Mouse (Mus musculus) heart, adult 2 months (tissue): ENCODE results near the gene Gm20708. TPM values are rescaled to one million over a fixed set of nuclear protein-coding genes. Genes with fewer than 3 reads are reported as not detected.

Source experiments
- DNase-seq, 2 experiments: peaks; one replicate each; pipeline ENCODE4 v3.0.0; 2021
- H3K27ac ChIP-seq: fragments of 200-600 bp; 2 replicates; pipeline ENCODE4 v1.8.1; 2022
- H3K27me3 ChIP-seq: fragments of 200-500 bp; 2 replicates; pipeline ENCODE4 v1.6.1; 2012; ENCODE audit warnings: mild to moderate bottlenecking, low read length, inconsistent platforms, mixed read lengths; ENCODE audit not compliant: control insufficient read depth, insufficient read depth
- H3K36me3 ChIP-seq: fragments of 200-500 bp; 2 replicates; pipeline ENCODE4 v1.6.1; 2012; ENCODE audit warnings: low read length, inconsistent platforms; ENCODE audit not compliant: control insufficient read depth, insufficient read depth
- H3K4me1 ChIP-seq: fragments of 200-500 bp; 2 replicates; pipeline ENCODE4 v1.6.1; 2011; ENCODE audit warnings: low read length; ENCODE audit not compliant: control insufficient read depth, insufficient read depth
- H3K4me3 ChIP-seq: fragments of 200-600 bp; 2 replicates; pipeline ENCODE4 v1.8.1; 2022
- H3K79me2 ChIP-seq: fragments of 200-500 bp; replicated peaks from 2 replicates; pipeline ENCODE4 v1.6.1; 2012; ENCODE audit warnings: mild to moderate bottlenecking, inconsistent platforms, low read length, moderate library complexity, mixed read lengths; ENCODE audit not compliant: control insufficient read depth, insufficient read depth
- H3K9ac ChIP-seq: fragments of 200-500 bp; 2 replicates; pipeline ENCODE4 v1.6.1; 2012; ENCODE audit warnings: low read depth, mild to moderate bottlenecking, control low read depth, inconsistent platforms, low read length, mixed read lengths
- CTCF ChIP-seq: fragments of 200-600 bp; IDR thresholded peaks from 2 replicates; pipeline ENCODE4 v1.8.1; 2022; ENCODE audit warnings: antibody characterized with exemption, mild to moderate bottlenecking, moderate library complexity
- EP300 ChIP-seq: fragments of 200-500 bp; IDR thresholded peaks from 2 replicates; pipeline ENCODE4 v1.6.1; 2011; ENCODE audit warnings: low read depth, low read length, control low read depth; ENCODE audit not compliant: insufficient read depth
- POLR2A ChIP-seq: fragments of 200-500 bp; IDR thresholded peaks from 2 replicates; pipeline ENCODE4 v1.6.1; 2011; ENCODE audit warnings: mild to moderate bottlenecking, low read depth, low read length, control low read depth; ENCODE audit not compliant: insufficient read depth
- WGBS: fragments of 180-500 bp; shearing (Covaris S2); methylation state at CpG from one replicate; pipeline ENCODE4 v1.1.7; 2018; 5-methylcytosine and 5-hydroxymethylcytosine counted together
- intact Hi-C: fragments of 180-260 bp; cut with DNase I; formaldehyde crosslinking; loops from one replicate; pipeline ENCODE4 v1.15.1; 2025
- polyA plus RNA-seq: library from polyadenylated mRNA; depleted of rRNA; stranded (reverse); fragments of >200 nt; gene quantifications from 2 replicates; pipeline ENCODE4 v1.2.3, GENCODE M21; 2012
- total RNA-seq, 2 experiments: library from RNA; stranded (reverse); gene quantifications; 2 replicates each; pipeline ENCODE4 v1.2.3; 2021

Gm20708 gene
- total and polyA plus RNA-seq, 3 experiments: 0.44 to 0.57 (median 0.48) TPM

DNA sequence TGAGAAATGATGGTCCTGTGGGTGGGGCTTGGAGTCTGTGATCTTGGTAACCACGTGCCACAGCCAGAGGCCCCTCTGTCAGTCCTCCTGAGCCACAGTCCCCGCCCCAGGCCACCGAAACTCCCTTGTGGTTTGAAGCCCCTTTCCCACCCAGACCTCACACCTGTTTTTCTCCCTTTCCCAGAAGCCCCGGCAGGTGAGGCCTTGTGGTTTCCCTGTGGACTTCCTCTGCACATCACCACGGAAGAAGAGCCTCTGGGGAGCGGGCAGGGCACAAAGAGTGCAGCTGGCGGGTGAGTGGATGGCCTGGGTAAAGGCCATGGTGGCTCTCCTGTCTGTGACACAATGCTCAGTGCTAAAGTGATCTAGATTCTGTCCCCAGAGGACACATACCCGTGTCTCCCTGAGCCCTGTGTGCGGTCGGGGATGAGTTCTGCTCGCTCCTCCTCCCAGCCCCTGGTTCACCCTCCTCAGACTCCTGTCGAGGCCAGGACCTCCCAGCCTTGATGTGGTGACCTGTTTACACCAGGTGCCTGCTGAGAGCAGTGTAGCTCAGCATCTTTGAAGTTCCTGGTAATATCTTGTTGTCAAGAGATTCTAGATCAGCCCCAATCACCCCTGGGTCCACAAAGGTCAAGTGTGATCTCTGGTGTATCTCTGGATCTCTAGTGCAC, 62.6 kb downstream of the Gm20708 start:
- Histone ChIP-seq H3K9ac (no peak overlapping the region), H3K4me1 (peaks cover 3% of the 10 kb centered on the region), H3K36me3 (no peaks in the 10 kb centered on the region), H3K4me3 (no peak overlapping the region), H3K27me3 (no peaks in the 10 kb centered on the region), H3K27ac (no peak overlapping the region), H3K79me2 (no peaks in the 10 kb centered on the region)
- 70% methylated on average over 12 of the region's 12 CpGs for WGBS
- TF ChIP-seq POLR2A (no peak), CTCF (no peak), EP300 (no peak)
- DNase-seq: peak in 1 of 2 experiments; percentile 47
- intact Hi-C loops: loop anchor here (2.0 to 5.0 kb wide), 3 partner anchors 41 to 350 kb away; partner anchors contain the start of gene Socs3

DNA sequence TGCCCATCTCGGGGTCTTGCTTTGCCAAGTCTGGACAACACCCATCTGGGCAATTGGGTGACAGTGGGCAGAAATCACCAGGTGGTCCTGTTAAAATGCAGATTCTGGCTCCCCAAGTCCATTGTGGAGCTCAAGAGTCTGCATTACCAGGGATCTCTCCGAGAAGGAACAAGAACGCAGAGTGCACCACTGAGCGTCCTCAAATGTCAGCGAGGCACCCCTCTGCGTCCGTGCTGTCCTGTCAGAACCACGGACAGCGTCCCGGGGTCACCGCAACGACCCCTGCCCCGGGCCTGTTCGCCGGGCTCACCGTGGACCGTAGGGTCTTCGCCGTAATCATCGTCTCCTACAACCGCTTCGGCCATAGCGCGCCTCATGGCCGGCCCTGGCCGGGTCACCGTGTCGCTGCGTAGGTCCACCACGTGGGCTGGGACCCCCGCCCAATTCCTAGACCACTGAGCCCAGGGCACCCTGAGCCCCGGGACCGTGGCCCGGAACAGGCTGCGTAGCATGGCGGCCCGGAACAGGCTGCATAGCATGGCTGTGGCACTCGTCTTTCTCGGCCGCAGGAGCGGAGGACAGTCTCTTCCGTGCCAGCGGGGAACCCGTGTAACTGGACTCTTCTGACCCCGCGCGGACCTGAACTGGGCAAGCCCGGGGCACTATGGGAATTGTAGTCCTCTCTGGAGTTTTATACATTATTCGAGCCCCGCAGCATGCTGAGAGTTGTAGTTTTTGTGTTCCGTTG, 63.6 kb downstream of the Gm20708 start, which contains the start of gene Tha1:
Gene Tha1, minus strand, starts transcription at position 621 of the 748 bp plus-strand sequence.
- TF ChIP-seq POLR2A (peak; percentile 75), CTCF (peak; percentile 5; the same call in 1 of the 2 replicates), EP300 (no peak)
- Histone ChIP-seq H3K4me3 (peak within 1 kb of the TSS; percentile 65), H3K27me3 (no peaks in the 10 kb centered on the region), H3K27ac (peak within 1 kb of the TSS; percentile 85), H3K36me3 (no peaks in the 10 kb centered on the region), H3K79me2 (no peaks in the 10 kb centered on the region), H3K9ac (peak within 1 kb of the TSS; percentile 88), H3K4me1 (peaks cover 5% of the 10 kb centered on the region)
- 3% methylated on average over 51 of the region's 51 CpGs for WGBS
- intact Hi-C loops: loop anchor here (5.0 kb wide), 2 partner anchors 99 to 349 kb away; partner anchors contain the start of gene Socs3
- peak; percentile 81 to 85 for DNase-seq

DNA sequence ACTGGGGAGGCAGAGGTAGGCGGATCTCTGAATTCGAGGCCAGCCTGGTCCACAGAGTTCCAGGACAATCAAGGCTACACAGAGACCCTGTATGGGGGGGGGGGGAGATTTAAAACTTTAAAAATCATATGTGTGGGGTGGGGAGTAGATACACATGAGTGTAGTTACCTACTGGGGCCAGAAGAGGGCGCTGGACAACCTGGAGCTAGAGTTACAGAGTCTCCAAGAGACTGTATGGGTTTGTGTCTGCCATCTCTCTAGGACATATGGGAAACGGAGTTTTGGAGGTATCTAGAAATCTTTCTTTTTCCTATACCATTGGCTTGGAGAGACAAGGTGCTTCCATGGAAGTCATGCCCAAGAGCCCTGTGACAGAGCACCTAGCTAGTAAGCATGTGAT, 65.0 kb downstream of the Gm20708 start:
- intact Hi-C loops: loop anchor here (5.0 kb wide), 2 partner anchors 98 to 348 kb away; partner anchors contain the start of gene Socs3
- Histone ChIP-seq H3K9ac (no peak overlapping the region), H3K36me3 (no peaks in the 10 kb centered on the region), H3K27me3 (no peaks in the 10 kb centered on the region), H3K79me2 (no peaks in the 10 kb centered on the region), H3K4me3 (no peak overlapping the region), H3K4me1 (peaks cover 5% of the 10 kb centered on the region), H3K27ac (no peak overlapping the region)
- DNase-seq: no peak
- no peak for TF ChIP-seq POLR2A
- TF ChIP-seq CTCF: peak; percentile 48
- TF ChIP-seq EP300: no peak
- 73% methylated on average over 4 of the region's 4 CpGs for WGBS

DNA sequence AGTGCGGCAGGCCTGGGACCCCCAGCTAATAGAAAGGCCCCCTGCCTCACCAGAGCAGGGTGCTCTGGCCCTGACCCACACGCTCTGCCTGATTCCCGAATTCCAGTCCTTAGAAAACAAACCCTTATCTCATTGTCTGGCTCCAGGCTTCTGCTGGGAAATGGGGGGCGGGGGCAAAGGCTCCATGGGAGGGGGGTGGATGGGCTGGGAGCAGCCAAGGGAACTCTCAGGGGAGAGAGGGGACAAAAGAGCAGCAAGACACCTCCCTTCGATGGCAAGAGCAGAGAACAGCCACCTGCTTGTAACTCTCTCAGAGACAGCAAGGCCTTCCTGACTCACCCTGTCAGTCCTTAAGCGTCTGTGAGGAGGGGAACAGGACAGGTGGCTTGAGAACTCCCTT, 66.2 kb downstream of the Gm20708 start:
- H3K27ac ChIP-seq: no peak overlapping the region
- DNase-seq: no peak
- H3K36me3 ChIP-seq: no peaks in the 10 kb centered on the region
- no peak overlapping the region for H3K9ac ChIP-seq
- H3K4me1 ChIP-seq: peaks cover 7% of the 10 kb centered on the region
- intact Hi-C loops: no loop called here
- H3K79me2 ChIP-seq: no peaks in the 10 kb centered on the region
- TF ChIP-seq POLR2A (no peak), CTCF (no peak), EP300 (no peak)
- 26% methylated on average over 6 of the region's 6 CpGs for WGBS
- H3K27me3 ChIP-seq: no peaks in the 10 kb centered on the region
- H3K4me3 ChIP-seq: no peak overlapping the region

DNA sequence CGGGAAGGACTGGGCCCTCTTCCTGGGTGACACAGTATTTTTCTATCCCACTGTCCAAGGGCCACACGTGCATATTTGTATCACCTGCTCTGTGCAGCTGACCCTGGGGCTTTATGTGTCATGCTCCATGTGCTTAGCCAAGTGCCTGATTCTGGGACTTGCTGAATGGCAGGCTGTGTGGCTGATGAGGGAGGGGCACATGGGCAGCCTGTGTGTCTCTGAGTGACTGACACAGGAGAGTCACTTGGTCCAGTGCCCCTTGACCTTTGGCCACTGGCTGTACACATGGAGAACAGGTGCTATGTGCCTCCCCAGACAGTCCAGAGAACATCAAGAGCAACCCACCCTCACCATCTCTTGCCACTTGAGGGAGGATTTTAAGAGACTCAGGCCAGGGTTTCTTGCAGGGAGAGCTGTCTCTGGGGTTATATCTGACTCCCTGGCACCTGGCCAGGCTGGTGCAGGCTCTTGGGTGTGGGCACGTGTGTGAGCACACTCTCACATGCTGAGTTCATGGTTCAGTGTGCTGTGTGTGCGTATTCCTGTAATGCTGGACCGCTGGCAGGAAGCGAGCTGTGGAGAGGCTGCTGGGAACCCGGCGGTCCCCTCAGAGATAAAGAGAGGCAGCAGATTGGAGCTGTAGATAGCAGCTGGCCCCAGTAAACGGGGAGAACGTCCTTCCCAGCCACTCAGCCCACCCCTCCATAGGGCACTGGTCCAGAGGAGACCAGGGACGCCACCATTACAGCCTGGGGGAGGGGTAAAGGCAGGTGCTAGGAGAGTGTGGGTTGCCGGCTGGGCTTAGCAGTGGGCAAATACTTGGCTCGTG, 68.7 kb downstream of the Gm20708 start:
- Histone ChIP-seq H3K4me3 (no peak overlapping the region), H3K27ac (no peak overlapping the region), H3K27me3 (no peaks in the 10 kb centered on the region), H3K79me2 (no peaks in the 10 kb centered on the region), H3K9ac (peak overlapping the region; percentile 23), H3K36me3 (no peaks in the 10 kb centered on the region), H3K4me1 (peaks cover 12% of the 10 kb centered on the region)
- DNase-seq: peak; percentile 23 to 60
- WGBS: 14% methylated on average over 13 of the region's 13 CpGs
- intact Hi-C loops: no loop called here
- no peak for TF ChIP-seq EP300
- no peak for TF ChIP-seq POLR2A
- TF ChIP-seq CTCF: no peak
